Mouse (Mus musculus): Measurements from ENCODE around the gene Fbxo2.

The Fbxo2 gene

DNA sequence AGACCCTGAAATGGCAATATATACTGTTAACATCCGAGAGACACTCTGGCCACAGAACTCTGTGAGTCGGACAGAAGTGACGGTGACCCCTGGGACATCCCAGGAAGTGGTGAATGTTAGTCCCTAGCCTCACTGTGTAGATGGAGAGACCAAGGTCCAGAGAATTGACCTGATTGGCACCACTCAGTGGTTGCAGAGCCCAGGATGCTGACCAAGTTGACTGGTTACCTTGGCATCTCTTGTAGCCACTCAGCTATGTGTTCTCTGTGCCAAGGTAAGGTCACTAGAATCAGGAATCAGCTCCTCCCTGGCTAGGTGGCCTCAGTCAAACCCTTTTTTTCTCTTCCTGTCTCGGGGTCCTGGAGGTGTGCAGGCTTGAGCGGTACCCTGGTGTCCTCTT, 16.7 kb upstream of the Fbxo2 start:
- DNase-seq (ENCODE audit: low spot score in 2 of 2): no peak

DNA sequence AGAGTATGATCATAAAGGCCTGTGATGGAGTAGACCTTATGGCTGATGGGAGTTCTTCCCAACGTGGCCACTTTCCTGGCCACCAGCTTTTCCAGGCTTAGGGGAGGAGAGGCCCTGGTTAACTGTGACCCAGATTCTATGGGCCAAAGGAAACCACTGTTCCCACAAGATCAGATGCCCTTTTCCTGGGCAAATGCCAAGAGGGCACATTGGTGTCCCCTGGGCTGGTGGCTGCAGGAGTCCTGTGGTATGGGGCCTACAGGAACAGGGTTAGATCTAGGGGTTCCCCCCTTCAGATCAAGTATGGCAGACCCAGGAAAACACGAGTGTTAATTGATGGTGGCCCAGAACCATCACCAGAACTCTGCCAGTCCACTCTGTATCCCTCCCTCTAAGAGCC, 12.7 kb upstream of the Fbxo2 start:
- DNase-seq (ENCODE audit: low spot score in 2 of 2): no peak

- DNase-seq (ENCODE audit: low spot score in 2 of 2): no peak
Observed at GRCm38 (mm10) chr4:148149540-148149939, 10.9 kb upstream of the Fbxo2 start.

GRCm38 (mm10) chr4:148150242-148150641, 10.2 kb upstream of the Fbxo2 start:
- no peak for DNase-seq (ENCODE audit: low spot score in 2 of 2)

GRCm38 (mm10) chr4:148150953-148151266, 9.5 kb upstream of the Fbxo2 start:
- DNase-seq (ENCODE audit: low spot score in 2 of 2): no peak

DNA sequence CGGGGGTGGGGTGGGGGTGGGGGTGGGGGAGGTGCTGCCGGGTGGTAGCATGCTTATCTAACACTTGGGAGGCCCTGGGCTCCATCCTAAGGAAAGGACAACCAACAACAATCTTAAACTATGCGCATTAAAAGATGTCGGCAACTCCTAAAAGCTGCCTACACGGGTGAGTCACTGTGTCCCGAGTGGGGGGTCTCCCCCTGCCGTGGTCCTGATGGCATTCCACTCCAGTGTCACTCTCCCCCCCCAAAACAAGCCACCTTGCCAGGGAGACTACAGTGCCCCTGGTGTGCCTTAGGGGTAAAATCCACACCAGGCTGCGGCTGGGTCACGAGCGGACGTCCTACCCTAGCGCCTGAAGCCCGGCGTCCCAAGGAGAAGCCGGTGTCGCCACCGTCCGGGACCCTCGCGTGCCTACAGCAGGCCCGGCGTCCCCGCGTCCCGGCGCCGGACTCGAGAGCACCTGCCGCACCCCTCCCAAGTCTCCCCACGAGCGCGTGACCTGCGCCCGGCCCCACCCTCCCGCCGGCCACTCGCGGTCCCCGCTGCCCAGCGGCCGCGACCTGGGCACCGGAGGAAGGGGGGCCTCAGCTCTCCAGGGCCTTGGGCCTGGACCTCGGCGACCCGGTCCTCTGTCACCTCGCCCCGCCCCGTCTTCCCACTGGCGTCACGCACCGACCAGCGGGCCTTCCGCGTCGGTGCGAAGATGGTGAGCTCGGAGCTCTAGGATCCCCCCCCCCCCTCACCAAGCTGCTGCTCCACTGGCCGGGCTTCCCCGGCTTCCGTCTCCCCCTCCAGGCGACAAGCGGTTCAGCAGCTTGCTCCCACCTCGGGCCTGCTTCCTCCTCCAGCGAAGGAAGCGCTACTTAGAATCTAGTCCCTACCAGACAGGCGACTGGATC, 8.9 kb upstream of the Fbxo2 start, which contains the start of gene Fbxo6:
Gene Fbxo6 (minus strand): TSS at position 874 of the 902 bp plus-strand sequence.
- peak; percentile 77 to 80 for DNase-seq (ENCODE audit: low spot score in 2 of 2)

- no peak for DNase-seq (ENCODE audit: low spot score in 2 of 2)
Observed at GRCm38 (mm10) chr4:148152547-148152946, 7.9 kb upstream of the Fbxo2 start.

GRCm38 (mm10) chr4:148154006-148154405, 6.4 kb upstream of the Fbxo2 start:
- DNase-seq (ENCODE audit: low spot score in 2 of 2): no peak

DNA sequence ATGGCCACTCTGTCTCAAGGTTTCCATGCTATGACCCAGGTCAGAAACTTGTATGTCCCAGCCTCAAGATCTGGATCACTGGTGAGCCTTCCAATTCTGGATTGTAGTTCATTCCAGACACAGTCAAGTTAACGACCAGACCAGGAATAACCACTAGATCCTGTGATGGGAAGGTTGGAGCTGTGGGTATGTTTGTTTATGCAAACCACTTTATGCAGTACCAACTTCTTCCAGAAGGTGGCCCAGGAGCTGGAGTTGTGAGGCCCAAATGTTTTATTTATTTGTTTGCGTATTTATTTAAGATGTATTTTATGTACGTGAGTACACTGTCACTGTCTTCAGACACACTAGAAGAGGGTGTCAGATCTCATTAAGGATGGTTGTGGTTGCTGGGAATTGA, 5.4 kb upstream of the Fbxo2 start:
- DNase-seq (ENCODE audit: low spot score in 2 of 2): no peak

- no peak for DNase-seq (ENCODE audit: low spot score in 2 of 2)
Observed at GRCm38 (mm10) chr4:148158436-148159348, 1.7 kb upstream of the Fbxo2 start.

DNA sequence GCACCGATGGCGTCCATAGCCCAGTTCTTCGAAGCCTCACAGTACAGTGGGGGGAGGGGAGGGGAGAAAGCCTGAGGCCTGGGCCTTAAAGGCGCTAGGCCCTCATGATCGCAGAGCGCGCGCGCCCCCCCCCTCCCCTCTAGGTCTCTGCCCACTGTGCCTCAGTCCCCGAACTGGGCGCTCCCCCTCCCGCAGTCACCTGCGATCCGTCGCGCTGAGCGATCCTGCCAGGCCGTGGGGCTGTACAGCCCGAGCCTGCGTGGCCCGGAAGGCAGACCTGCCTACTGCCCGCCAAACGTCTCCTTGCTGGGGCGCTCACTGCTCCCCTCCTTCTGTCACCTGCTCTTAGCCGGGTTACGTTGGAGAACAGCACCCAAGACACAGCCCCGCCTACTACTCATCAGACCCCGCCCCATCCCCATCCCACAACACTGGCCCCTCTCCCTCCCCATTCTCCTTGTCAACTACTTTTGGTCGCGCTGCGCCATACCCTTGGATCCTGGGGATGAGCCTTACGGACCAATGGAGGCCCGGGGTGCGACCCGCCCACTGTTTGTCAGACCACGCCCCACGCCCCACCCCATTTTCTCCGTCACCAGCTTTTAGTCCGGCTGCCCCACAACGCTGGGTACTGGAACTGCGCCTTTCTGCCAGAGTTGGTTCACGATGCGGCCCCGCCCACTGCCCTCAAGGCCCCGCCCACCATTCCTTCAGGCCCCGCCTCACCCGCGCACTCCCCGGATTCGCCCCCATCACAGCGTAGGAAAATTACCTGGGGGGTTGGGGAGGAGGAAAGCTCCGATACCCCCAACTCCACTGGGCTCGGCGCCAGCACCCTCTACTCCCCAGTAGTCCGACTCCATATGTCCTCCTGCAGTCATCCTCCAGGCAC, 631 bp upstream of the Fbxo2 start:
- DNase-seq (ENCODE audit: low spot score in 2 of 2): peak; percentile 87 to 88

DNA sequence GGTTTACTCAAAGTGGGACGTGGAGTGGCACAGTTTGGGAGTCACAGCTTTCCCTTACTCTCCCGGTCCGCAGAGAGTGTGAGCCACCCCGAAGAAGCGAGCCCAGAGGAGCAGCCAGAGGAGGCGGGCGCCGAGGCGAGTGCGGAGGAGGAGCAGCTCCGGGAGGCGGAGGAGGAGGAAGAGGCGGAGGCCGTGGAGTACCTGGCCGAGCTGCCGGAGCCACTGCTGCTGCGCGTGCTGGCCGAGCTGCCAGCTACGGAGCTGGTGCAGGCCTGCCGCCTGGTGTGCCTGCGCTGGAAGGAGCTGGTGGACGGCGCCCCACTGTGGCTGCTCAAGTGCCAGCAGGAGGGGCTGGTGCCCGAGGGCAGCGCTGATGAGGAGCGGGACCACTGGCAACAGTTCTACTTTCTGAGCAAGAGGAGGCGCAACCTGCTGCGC, 3.6 kb downstream of the Fbxo2 start:
- DNase-seq (ENCODE audit: low spot score in 2 of 2): peak; percentile 59 to 68

DNA sequence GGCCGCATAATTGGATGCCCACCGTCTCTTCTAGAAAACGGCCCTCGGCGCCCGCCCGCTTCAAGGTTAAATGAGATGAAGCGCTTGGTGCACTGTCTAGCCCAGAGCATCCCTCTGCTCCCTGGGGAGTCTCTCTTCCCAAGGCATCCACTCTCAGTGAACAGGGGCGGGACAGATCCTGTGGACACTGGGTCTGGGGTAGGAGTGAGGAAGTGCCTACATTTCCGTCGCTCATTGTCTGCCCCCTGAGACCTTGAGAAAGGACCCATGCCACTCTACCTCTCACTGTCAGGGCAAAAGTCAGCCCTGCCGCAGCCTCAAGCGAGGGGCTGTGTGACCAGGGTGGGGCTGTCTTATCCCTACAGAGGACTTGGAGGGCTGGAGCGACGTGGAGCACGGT, 4.0 kb downstream of the Fbxo2 start:
- DNase-seq (ENCODE audit: low spot score in 2 of 2): no peak

DNA sequence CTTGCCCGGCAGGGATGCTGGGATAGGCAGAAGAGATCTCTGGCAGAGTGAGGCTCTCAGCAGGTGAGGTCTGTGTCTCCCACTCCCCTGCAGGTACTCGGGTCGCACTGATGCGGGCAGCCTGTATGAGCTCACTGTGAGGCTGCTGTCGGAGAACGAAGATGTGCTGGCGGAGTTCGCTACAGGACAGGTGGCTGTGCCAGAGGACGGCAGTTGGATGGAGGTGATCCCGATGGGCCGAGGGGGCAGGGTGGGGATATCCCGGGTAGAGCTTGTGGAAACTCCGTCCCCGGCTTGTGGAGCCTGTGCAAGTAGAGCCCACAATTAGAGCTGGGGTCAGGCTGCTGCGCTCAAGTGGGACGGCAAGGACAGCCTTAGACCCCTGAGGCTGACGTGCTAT, 5.1 kb downstream of the Fbxo2 start:
- DNase-seq (ENCODE audit: low spot score in 2 of 2): no peak

DNA sequence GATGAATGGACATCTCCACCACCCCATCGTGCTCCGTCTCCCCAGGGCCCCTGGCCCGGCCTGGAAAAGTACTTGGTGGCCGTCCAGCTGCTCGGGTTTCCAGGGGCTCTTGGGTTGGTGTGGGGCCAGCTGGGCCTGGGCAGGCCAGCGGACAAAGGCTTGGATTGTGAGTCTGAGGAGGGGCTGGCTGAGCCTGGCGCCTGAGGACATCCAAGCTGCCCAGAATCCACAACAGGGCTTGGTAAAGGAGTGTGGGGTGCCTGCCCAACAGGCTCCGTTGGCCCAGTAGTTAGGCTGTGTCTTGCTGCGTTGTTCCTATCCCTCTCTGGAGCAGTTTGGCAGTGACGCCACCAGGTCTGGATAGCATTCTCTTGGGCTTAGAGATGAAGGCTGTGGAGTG, 6.0 kb downstream of the Fbxo2 start:
- DNase-seq (ENCODE audit: low spot score in 2 of 2): no peak

DNA sequence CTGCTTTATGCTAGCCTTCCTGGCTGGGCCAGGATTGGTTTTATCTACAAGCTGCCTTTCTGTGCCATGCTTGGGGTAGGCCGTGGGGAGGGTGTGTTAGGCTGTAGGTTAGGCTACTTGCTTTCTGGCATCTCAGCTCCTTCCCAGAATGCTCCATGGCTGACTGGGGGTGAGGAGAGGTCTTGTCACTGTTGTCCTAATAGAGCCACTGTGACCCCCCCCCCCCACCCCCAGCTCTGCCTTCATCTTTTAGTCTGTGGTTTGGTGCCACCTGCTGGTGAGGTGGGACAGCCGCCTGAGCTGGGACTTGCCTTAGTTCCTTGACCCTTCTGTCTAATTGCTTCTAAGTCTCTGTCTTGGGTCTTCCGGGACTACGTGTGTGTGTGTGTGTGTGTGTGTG, 6.6 kb downstream of the Fbxo2 start:
- peak; percentile 49 to 60 for DNase-seq (ENCODE audit: low spot score in 2 of 2)

GRCm38 (mm10) chr4:148168287-148168686, 7.9 kb downstream of the Fbxo2 start:
- DNase-seq (ENCODE audit: low spot score in 2 of 2): peak; percentile 34 to 37

DNA sequence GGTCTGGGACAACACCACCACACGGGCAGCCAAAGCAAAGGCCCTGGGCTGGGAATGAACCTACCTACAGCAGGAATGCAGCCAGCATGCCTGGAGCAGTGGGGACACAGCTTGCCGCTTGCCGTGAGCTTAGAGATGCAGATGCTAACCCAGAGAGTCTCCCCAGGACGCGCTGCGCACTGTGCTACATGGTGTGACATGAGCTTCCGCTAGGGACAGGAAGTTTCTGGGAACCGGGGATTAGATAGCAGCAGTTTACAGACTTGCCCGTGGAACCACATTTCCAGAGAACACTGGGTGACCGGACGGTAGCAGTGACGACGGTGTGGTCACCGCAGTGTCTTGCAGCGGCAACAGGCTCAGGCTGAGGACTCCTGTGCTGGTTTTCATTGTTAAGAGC, 9.2 kb downstream of the Fbxo2 start:
- DNase-seq (ENCODE audit: low spot score in 2 of 2): no peak

DNA sequence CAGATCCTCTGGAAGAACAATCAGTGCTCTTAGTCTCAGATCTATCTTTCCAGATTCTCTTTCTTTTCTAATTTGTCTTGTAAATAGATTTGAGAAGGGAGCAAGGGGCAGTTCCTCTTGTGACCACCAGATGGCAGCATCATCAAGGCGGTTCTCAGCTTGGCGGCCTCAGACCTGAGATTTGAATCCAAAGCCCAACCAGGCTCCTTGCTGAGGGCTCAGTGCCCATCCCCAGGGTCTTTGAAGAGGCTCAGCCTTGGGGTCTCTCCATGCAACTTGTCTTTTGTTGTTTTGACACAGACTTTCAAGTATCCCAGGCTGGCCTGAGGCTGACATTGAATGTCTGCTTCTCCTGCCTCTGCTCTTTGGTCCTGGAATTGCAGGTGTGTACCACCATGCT, 10.4 kb downstream of the Fbxo2 start:
- DNase-seq (ENCODE audit: low spot score in 2 of 2): peak in 1 of 2 experiments; percentile 23

- no peak for DNase-seq (ENCODE audit: low spot score in 2 of 2)
Observed at GRCm38 (mm10) chr4:148171261-148171660, 10.8 kb downstream of the Fbxo2 start.

GRCm38 (mm10) chr4:148173811-148174494, 13.5 kb downstream of the Fbxo2 start:
- DNase-seq (ENCODE audit: low spot score in 2 of 2): no peak

Data from spleen, postnatal 36 days (tissue).